Mouse (Mus musculus): ENCODE data around the gene Vti1a.

DNA sequence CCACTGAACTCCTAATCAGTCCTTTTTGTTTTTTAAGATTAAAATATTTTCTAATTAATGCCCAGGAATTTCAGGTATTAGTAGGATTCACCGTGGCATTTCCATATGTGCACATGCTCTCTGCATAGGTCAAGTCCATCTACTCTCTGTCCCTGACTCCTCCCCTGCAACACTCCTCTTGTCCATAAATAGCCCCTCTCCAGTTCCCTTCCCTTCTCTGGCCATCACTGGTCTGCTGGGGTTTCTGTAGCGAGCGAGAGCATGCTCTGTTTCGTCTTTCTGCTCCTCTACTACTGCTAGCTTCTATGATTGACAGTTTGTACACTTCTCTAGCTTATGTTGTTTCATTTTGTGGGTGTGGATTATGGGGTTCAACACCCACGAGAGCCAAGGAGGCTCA is 15.7 kb downstream of the Vti1a start:
- TF ChIP-seq CTCF (IDR thresholded peaks at IDR 0.05; ENCODE audit: low read depth) (no peak), EP300 (IDR thresholded peaks at IDR 0.05; ENCODE audit: low read depth) (no peak)
